Mouse (Mus musculus) liver, adult 2 months (tissue): Measurements from ENCODE around the gene Nr1i3.

Source experiments
- CTCF ChIP-seq: fragments of 200-500 bp; IDR thresholded peaks from 2 replicates; pipeline ENCODE4 v1.5.1; 2011; ENCODE audit warnings: low read depth, low read length, control low read depth
- POLR2A ChIP-seq: fragments of 200-500 bp; IDR thresholded peaks from 2 replicates; pipeline ENCODE4 v1.6.1; 2011; ENCODE audit warnings: low read length, control low read depth; ENCODE audit not compliant: insufficient read depth; ENCODE audit errors: extremely low read depth

- TF ChIP-seq CTCF, result no peak
- no peak for TF ChIP-seq POLR2A
These were observed 41.0 kb upstream of the Nr1i3 start for GRCm38 (mm10) chr1:171172779-171173178.
